Mouse (Mus musculus): ENCODE measurements around the gene Slc1a3.

Slc1a3 gene

GRCm38 (mm10) chr15:8658086-8658980 lies 52.2 kb downstream of the Slc1a3 start:
- DNase-seq (ENCODE audit: low spot score), result no peak

- DNase-seq (ENCODE audit: low spot score), result no peak
Observed at GRCm38 (mm10) chr15:8655251-8655650, 55.3 kb downstream of the Slc1a3 start.

- no peak for DNase-seq (ENCODE audit: low spot score)
Observed at GRCm38 (mm10) chr15:8652637-8653036, 57.9 kb downstream of the Slc1a3 start.

- DNase-seq (ENCODE audit: low spot score), result no peak
Observed at GRCm38 (mm10) chr15:8643997-8644692, 66.4 kb downstream of the Slc1a3 start.

GRCm38 (mm10) chr15:8639856-8640255 lies 70.7 kb downstream of the Slc1a3 start:
- DNase-seq (ENCODE audit: low spot score), result no peak

GRCm38 (mm10) chr15:8638568-8639325 lies 71.8 kb downstream of the Slc1a3 start:
- no peak for DNase-seq (ENCODE audit: low spot score)

- DNase-seq (ENCODE audit: low spot score), result no peak
Observed at GRCm38 (mm10) chr15:8637283-8637682, 73.3 kb downstream of the Slc1a3 start.

- DNase-seq (ENCODE audit: low spot score), result no peak
Observed at GRCm38 (mm10) chr15:8635974-8636373, 74.6 kb downstream of the Slc1a3 start.

GRCm38 (mm10) chr15:8634807-8635206 lies 75.8 kb downstream of the Slc1a3 start:
- no peak for DNase-seq (ENCODE audit: low spot score)

- peak; percentile 45 for DNase-seq (ENCODE audit: low spot score)
Observed at GRCm38 (mm10) chr15:8634355-8634754, 76.2 kb downstream of the Slc1a3 start.

GRCm38 (mm10) chr15:8633375-8633774 lies 77.2 kb downstream of the Slc1a3 start:
- DNase-seq (ENCODE audit: low spot score), result peak; percentile 77

- DNase-seq (ENCODE audit: low spot score), result peak; percentile 86
Observed at GRCm38 (mm10) chr15:8632361-8632760, 78.2 kb downstream of the Slc1a3 start.

- peak; percentile 93 for DNase-seq (ENCODE audit: low spot score)
Observed at GRCm38 (mm10) chr15:8629317-8629831, 81.2 kb downstream of the Slc1a3 start.

- no peak for DNase-seq (ENCODE audit: low spot score)
Observed at GRCm38 (mm10) chr15:8628150-8628549, 82.4 kb downstream of the Slc1a3 start.

- peak; percentile 88 for DNase-seq (ENCODE audit: low spot score)
Observed at GRCm38 (mm10) chr15:8627097-8627537, 83.4 kb downstream of the Slc1a3 start.

GRCm38 (mm10) chr15:8625370-8625769 lies 85.2 kb downstream of the Slc1a3 start:
- DNase-seq (ENCODE audit: low spot score), result peak; percentile 78

- peak; percentile 55 for DNase-seq (ENCODE audit: low spot score)
Observed at GRCm38 (mm10) chr15:8623879-8624278, 86.7 kb downstream of the Slc1a3 start.

- DNase-seq (ENCODE audit: low spot score), result no peak
Observed at GRCm38 (mm10) chr15:8619479-8620026, 91.0 kb downstream of the Slc1a3 start.

GRCm38 (mm10) chr15:8616290-8616689 lies 94.3 kb downstream of the Slc1a3 start:
- no peak for DNase-seq (ENCODE audit: low spot score)

GRCm38 (mm10) chr15:8615511-8616224 lies 94.9 kb downstream of the Slc1a3 start:
- DNase-seq (ENCODE audit: low spot score), result no peak

GRCm38 (mm10) chr15:8614701-8615100 lies 95.9 kb downstream of the Slc1a3 start:
- DNase-seq (ENCODE audit: low spot score), result no peak
